In the genomic region with DNA sequence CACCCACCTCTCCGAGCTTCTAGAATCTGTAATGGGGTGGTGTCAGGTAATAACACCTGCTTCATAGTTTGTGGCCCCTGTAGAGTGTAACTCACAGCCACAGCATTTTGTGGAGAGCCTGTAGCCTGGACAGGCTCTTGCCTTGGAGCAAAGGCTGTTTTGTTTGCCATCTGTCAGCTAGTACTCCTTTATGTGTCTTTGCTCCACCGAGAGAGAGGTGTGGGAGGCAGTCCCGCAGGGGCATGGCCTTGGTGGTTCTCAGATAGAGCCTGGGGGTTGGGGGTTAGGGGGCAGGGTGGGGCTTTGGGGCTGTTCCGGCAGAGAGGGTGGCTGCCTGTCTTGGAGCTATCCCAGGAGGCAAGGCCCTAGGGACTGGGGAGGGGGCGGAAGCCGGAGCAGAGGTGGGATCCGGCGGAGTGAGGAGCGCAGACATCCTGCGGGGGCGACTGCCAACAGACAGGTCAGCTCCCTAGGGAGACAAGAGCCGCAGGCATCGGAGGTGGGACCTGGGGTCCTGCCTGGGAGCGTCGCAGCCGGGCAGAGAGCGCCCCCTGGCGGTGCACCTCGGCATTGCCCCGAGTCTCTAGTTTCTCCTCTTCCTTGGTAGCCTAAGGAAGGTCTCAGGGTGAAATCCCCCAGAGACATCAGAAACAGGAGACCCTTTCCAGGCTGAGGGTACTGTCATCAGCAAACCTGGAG, we compare ENCODE assay signal across 8 mouse cellular contexts. TPM values are rescaled to one million over a fixed set of nuclear protein-coding genes. Genes with fewer than 3 reads are reported as not detected.
A peak's percentile ranks its signal among the peaks of the same experiment; 100 is the strongest.
DNase-seq lines count a peak whose midpoint lies in the region; ATAC-seq and TF ChIP-seq lines count a peak whose summit lies in the region.

No protein-coding gene starts in this region.

- no peaks in the 10 kb centered on the region for H3K9me3 ChIP-seq in heart, embryonic 15.5 days (replicated peaks)
- H3K9me3 ChIP-seq in midbrain, embryonic 12.5 days, result no peaks in the 10 kb centered on the region
- H3K9me3 ChIP-seq in stomach, postnatal 0 days (ENCODE audit: control insufficient read depth, low read length), result no peaks in the 10 kb centered on the region

- H3K4me3 ChIP-seq in heart, embryonic 15.5 days, result no peak overlapping the region
- H3K4me3 ChIP-seq in midbrain, embryonic 12.5 days, result no peak overlapping the region
- no peak overlapping the region for H3K4me3 ChIP-seq in stomach, postnatal 0 days (ENCODE audit: low read depth, low read length)

- H3K27me3 ChIP-seq in heart, embryonic 15.5 days, result peaks cover 95% of the 10 kb centered on the region
- peaks cover 98% of the 10 kb centered on the region for H3K27me3 ChIP-seq in midbrain, embryonic 12.5 days
- peaks cover 2% of the 10 kb centered on the region; the same call in 1 of the 2 replicates for H3K27me3 ChIP-seq in stomach, postnatal 0 days (ENCODE audit: control insufficient read depth, insufficient read depth, low read length)

- H3K9ac ChIP-seq in heart, embryonic 15.5 days, result no peak overlapping the region
- H3K9ac ChIP-seq in midbrain, embryonic 12.5 days (replicated peaks), result no peak overlapping the region
- H3K9ac ChIP-seq in stomach, postnatal 0 days (ENCODE audit: low read length), result no peak overlapping the region

- no peak for TF ChIP-seq EP300 in stomach, postnatal 0 days (optimal IDR thresholded peaks at IDR 0.05)

- TF ChIP-seq CTCF in stomach, postnatal 0 days (IDR thresholded peaks at IDR 0.05; ENCODE audit: low read depth), result peak; percentile 90

- H3K4me1 ChIP-seq in heart, embryonic 15.5 days (replicated peaks), result peaks cover 13% of the 10 kb centered on the region
- peaks cover 30% of the 10 kb centered on the region for H3K4me1 ChIP-seq in midbrain, embryonic 12.5 days
- H3K4me1 ChIP-seq in stomach, postnatal 0 days (replicated peaks; ENCODE audit: control insufficient read depth, insufficient read depth), result no peaks in the 10 kb centered on the region

- no peaks in the 10 kb centered on the region for H3K36me3 ChIP-seq in heart, embryonic 15.5 days
- no peaks in the 10 kb centered on the region for H3K36me3 ChIP-seq in midbrain, embryonic 12.5 days
- H3K36me3 ChIP-seq in stomach, postnatal 0 days (ENCODE audit: control insufficient read depth, insufficient read depth, low read length), result no peaks in the 10 kb centered on the region

- ATAC-seq in erythroblast, adult 5-6 weeks (replicated peaks; ENCODE audit: low FRiP score, poor library complexity, severe bottlenecking), result peak; percentile 52; the same call in 1 of the 2 replicates
- no peak for ATAC-seq in heart, embryonic 15.5 days (replicated peaks; ENCODE audit: insufficient number of reproducible peaks, insufficient read depth, low FRiP score, low read depth)
- ATAC-seq in midbrain, embryonic 12.5 days (ENCODE audit: low FRiP score, low read depth), result peak; percentile 38
- ATAC-seq in stomach, postnatal 0 days (ENCODE audit: low FRiP score, low TSS enrichment), result no peak

- peak overlapping the region; percentile 52 for H3K4me2 ChIP-seq in heart, embryonic 15.5 days
- H3K4me2 ChIP-seq in midbrain, embryonic 12.5 days (replicated peaks), result peak overlapping the region; percentile 34; the same call in 1 of the 2 replicates
- peak overlapping the region; percentile 25; the same call in 1 of the 2 replicates for H3K4me2 ChIP-seq in stomach, postnatal 0 days (replicated peaks; ENCODE audit: low read depth)

- peak; percentile 70 to 88 for DNase-seq in layer of hippocampus, postnatal 25 days (ENCODE audit: extremely low spot score in 1 of 2, low spot score in 1 of 2)
- DNase-seq in layer of hippocampus, adult 9-11 months, result no peak
- peak; percentile 80 for DNase-seq in adrenal gland, postnatal 14 days
- DNase-seq in kidney, postnatal 14 days, result peak; percentile 71
- peak; percentile 59 for DNase-seq in stomach, postnatal 0 days (ENCODE audit: low spot score)

- 5% methylated on average over 20 of the region's 20 CpGs for WGBS in heart, embryonic 15.5 days
- WGBS in midbrain, embryonic 12.5 days, result 4% methylated on average over 20 of the region's 20 CpGs
- 4% methylated on average over 20 of the region's 20 CpGs for WGBS in stomach, postnatal 0 days

- H3K27ac ChIP-seq in heart, embryonic 15.5 days, result no peak overlapping the region
- H3K27ac ChIP-seq in midbrain, embryonic 12.5 days (replicated peaks), result peak overlapping the region; percentile 36; the same call in 1 of the 2 replicates
- no peak overlapping the region for H3K27ac ChIP-seq in stomach, postnatal 0 days (replicated peaks)

RNA-seq across cellular contexts. Expression of a gene that starts 36.7 kb away (rescaled TPM):
- total RNA-seq in layer of hippocampus, postnatal 25 days (2021), result 10 to 100 TPM; 96.0 to 98.3 TPM
- 0.41 and 1.0 TPM in 2 replicates for total RNA-seq in adrenal gland, postnatal 14 days (2021)
- total RNA-seq in erythroblast, adult 5-6 weeks (2015; ENCODE audit: low replicate concordance), result not detected in 2 replicates
- total RNA-seq in erythroblast, adult 5-6 weeks (2017; ENCODE audit: low replicate concordance), result not detected in 2 replicates
- 0.05 TPM in 1 of 2 replicates, not detected in the other for polyA plus RNA-seq in heart, embryonic 15.5 days (2015; fragmentation: Nextera tagmentation; extraction: Ambion mirVana)
- polyA plus RNA-seq in midbrain, embryonic 12.5 days (2016; fragmentation: Nextera tagmentation; extraction: Ambion mirVana), result 110 and 133 TPM in 2 replicates
- not detected in 2 replicates for polyA plus RNA-seq in stomach, postnatal 0 days (2015; fragmentation: Nextera tagmentation; extraction: Ambion mirVana)

Comparison
In these comparisons a context has a peak if more than half of its experiments do, and no peak if none do; other contexts are left out.
1. ATAC-seq: peak in erythroblast, adult 5-6 weeks (single experiment) and midbrain, embryonic 12.5 days (single experiment); none in heart, embryonic 15.5 days (single experiment) and stomach, postnatal 0 days (single experiment).
2. RNA of a gene that starts 36.7 kb away (total RNA-seq): 96.0 to 98.3 TPM in layer of hippocampus, postnatal 25 days; 0.41 to 1.0 TPM in adrenal gland, postnatal 14 days and not detected in erythroblast, adult 5-6 weeks; every median in the first group is over 10 times any median in the second.
3. Peak in every context shown above with its lines, with median percentiles within 50 percentile points of each other: H3K4me2 ChIP-seq.